Mouse (Mus musculus): ENCODE results near the gene Gpsm1. TPM values are rescaled to one million over a fixed set of nuclear protein-coding genes. Genes with fewer than 3 reads are reported as not detected.

Gpsm1 gene
- polyA plus RNA-seq, 3 experiments from 2014 or later: 3.8 to 5.0 (median 5.0) TPM

- no peak for ATAC-seq
These were observed 1.9 kb upstream of the Gpsm1 start for GRCm38 (mm10) chr2:26313394-26313793.

DNA sequence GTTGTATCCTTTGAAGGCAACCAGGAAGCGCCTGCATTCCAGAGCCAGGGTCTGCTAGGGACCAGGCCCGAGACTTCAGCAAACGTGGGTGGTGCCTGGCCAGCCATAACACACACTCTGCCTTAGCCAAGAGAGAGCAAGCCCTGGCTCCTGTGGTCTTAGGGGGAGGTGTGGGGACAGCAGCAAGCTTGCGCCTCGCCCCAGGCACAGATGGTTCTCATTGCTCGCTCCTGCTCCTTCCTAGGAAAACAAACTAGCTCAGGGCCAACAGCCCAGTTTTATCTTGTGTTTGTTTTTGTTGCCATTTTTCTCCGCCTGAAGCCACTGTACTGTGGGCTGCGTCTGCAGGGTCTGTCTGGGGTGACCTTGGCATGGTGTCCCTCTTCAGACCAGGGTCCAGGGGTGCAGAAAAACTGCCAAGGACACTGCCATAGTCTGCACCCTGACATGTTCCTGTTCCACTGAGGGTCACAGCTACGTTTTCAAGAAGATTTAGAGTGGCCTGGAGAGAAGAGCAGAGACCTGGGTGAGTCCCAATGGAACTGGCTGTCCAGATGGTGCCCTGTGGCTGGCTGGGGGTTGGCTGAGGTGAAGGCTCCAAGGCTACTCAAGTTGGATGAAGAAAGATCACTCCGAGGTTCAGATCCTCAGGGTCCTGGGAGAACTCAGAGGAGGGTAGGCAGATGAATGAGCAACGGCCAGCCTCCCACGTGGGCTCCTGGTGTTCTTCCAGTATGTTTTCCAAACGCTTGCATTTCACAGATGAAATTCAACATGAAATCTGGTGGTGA lies 839 bp upstream of the Gpsm1 start:
- no peak for ATAC-seq

GRCm38 (mm10) chr2:26315925-26316311 lies 603 bp downstream of the Gpsm1 start:
- peak; percentile 17 for ATAC-seq

DNA sequence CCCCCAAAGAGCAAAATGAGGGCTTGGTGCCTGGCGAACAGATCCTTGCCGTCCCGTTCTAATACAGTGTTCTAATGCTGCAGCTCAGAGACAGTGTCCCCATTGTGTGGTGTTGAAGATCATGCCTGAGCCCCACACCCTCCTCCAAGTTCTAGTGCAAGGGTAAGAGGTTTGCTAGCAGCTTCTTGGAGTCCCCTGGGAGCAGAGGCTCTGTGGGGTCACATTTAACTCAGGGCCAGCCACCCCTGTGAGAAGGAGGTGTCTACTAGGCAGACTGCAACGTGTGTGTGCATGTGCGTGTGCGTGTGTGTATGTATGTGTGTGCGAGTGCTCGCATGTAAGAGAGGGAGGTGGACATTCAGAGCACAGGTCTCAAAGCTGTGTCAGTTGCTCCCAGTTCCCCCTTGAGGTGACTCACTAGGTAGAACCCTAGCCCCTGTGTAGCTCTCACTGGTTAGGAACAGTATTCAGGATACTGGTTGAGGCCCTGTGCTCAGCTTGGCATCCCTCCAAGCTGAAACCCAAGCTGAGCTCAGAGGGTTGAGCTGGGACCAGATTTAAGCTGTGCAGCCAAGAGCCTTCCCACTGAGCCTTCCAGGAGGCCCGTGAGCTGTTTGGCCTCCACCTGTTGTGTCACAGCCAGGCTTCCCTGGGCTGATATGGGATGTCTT lies 1.4 kb downstream of the Gpsm1 start:
- ATAC-seq: no peak

- ATAC-seq: no peak
These were observed 2.1 kb downstream of the Gpsm1 start for GRCm38 (mm10) chr2:26317371-26317770.

DNA sequence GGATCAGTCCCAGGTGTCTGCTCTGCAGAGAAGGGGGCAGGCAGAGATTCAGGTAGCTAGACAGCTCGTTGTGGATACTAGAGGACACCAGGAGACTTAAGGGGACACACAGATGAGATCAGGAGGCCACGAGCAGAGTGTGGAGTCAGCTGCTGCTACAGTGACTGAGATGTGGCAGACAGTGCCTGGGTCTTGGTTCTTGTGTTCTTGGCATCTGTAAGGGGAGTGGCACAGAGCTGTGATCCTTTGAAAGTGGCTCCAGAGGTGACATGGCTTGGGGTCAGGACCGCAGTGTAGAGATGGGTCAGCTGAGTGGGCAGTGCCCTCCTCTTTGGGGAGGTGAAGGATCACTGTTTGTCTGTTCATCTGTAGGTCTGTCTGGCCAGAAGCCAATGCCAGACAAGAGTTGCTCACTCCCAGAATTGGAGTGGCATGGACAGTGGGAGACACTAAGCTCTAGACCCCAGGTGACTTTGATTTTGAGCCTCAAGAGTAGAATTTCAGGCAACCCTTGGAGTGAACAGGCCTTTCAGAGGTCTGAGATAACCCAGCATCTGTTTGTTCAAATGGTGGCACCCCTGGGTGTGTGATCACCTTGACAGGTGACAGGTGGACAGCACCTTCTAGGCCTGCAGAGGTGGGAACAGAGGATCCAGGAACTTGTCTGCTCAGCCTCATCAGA lies 2.8 kb downstream of the Gpsm1 start:
- ATAC-seq: no peak

DNA sequence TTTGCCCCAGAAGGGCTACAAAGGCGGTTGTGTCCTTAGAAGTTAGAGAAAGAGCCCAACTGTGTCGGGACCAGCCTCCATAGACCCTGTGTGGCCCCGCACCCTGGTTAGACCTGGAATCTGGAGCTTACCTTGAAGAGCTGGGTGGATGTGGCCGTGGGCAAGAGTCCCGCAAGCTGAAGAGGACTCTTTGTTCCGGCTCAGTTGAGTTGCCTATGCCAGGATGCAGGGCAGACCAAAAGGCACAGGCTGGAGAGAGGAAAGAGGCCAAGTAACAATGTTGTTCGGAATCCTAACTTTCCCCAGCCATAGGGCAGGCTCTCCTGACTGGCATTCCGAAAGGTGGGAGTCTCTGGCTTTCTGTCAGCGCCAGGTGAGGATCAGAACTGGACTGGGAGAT lies 3.8 kb downstream of the Gpsm1 start:
- ATAC-seq: no peak

DNA sequence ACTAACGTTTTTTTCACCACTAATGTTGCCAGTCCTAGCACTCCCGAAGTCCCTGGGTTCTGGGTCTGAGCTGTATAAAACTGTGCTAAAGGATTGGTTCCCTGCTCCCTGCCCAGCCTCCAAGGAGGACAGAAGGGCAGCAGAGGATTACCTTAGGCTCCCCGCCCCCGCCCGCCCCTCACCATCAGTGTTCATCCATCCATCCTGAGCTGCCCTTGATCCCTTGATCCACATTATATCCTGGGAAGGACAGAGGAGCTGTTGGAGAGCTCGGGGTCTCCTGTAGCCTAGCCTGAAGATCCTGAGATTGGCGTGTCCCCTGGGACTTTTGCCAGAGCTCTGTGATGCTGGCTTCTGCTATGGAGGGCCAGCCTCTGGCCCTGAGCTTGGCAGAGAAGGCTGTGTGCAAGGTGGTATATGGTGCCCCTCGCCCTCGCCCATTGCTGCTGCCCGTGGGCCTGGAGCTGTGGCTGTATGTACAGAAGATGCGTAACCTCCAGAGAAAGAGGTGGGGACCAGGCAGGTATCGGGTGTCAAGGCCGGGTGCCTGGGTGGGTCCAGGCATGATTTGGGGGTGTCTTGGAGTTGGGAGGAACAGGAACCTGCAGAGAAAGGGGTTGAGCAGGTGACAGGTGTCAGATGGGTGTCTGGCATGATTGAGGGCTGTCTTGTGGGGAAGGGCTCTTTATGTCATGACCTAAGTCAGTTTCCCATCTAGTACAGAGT lies 4.4 kb downstream of the Gpsm1 start:
- ATAC-seq: no peak

GRCm38 (mm10) chr2:26320245-26321185 lies 5.2 kb downstream of the Gpsm1 start:
- ATAC-seq: no peak

DNA sequence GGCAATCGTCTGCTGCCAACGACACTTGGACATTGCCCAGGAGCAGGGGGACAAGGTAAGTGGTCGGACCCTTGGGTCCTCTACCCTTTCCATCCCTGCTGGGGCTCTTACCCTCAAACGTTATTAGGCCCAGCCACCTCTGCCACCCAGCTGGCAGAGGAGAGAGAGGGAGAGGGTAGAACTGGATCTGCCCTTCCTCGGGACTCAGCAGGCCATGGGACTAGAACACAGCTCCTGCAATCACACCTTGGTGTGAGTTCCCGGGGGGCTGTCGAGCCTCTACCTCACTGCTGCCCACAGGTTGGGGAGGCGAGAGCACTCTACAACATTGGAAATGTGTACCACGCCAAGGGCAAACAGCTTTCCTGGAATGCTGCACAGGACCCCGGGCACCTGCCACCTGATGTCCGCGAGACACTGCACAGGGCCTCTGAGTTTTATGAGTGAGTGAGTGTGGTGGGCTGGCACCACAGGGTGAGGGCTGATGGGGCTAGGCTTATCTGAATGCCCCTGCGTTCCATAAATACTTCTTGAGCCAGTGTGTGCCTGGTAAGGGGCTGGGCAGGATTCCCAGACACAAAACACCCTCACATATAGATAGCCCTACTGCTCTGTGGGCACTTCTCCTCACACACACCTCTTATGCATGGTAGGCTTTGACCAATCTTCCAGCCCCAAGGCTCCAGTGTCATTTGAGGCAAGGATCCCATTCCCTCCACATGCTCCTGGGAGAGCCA lies 8.4 kb downstream of the Gpsm1 start:
- no peak for ATAC-seq

DNA sequence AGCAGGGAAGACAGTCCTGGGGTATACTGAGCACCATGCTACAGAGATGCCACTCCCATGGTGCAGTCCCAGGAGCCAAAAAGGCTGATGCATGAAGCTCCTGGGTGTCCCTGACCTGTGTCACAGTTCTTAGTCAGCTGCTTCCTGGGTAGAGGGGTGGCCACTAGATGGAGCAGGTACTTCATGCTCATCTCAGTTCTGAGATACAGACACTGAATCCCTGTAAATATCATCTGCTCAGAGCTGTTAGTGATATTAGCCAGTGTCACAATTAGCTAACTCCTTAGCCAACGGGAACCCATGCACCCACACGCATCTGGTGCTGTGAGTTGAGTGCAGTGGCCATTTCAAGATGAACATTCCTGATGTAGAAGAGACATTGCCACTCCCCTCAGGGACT lies 9.6 kb downstream of the Gpsm1 start:
- ATAC-seq: no peak

DNA sequence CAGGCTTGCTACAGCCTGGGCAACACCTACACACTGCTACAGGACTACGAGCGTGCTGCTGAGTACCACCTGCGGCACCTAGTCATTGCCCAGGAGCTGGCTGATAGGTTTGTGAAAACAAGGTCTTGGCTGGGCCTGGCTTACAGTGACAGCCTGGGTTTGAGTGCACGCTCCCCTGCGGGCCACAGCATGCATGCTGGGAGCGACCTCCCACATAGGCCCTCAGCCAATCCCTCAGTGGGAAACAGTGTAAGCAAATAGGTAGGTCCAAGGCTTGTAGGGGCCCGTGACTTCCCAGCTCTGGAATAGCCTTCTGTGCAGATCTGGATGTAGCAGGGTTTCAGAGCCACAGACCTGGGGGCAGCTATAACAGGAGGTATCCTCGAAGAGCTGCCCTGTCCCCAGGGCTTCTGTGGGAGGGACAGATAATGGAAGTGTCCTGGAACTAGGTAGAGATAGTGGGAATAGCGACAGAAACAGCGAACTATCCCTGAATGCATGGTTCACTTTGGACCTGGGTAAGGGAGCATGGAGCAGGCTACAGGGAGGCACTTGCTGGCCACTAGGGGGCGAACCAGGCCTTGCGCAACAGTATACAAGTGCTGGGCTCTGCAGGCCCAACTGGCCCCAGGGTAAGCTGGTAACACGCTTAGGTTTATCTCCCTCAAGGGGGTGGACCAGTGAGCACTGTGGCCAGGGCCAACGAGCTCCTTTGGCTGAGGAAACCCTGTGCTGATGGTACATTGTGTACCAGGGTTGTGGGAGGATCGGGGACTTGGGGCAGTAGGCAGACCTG lies 10.3 kb downstream of the Gpsm1 start:
- ATAC-seq: peak; percentile 71

GRCm38 (mm10) chr2:26327852-26328251 lies 12.5 kb downstream of the Gpsm1 start:
- ATAC-seq: peak; percentile 71

DNA sequence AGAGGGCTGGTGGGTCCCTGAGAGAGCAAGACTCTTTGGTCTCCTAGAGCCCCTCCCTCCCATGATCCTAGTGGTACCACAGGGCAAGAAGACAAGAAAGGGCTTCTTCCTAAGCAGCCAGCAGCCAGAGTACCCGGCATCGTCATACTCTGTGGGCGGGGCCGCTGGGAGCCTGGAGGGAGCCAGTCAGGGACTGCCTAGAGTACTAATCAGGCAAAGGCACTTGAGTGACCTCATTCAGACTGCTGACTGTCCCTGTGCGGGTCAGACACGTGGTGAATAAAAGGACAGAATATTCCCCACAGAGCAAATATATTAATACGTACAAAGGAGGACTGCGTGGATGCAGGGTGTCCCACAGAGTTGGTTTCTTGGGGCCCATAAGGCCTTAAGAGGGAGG lies 14.1 kb downstream of the Gpsm1 start:
- no peak for ATAC-seq

DNA sequence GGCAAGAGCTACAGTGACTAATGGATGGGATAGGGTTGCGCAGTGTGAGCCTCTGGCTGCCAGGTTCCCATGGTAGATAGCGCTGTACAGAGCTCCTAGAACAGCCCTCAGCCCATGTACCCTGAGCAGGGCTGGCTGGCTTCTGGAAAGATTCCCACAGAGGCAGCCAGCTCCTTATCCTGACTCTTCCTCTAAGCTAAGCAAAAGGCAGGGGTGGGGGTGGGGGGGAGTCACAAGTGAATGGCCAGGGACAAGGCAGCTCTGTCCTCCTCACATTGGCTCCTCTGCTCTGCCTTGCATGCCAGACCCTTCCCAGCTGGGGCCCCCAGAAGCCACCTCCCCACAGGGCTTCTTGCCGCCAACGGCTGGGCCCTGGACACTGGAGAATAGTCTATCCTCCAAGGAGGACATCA lies 14.7 kb downstream of the Gpsm1 start:
- ATAC-seq: no peak

DNA sequence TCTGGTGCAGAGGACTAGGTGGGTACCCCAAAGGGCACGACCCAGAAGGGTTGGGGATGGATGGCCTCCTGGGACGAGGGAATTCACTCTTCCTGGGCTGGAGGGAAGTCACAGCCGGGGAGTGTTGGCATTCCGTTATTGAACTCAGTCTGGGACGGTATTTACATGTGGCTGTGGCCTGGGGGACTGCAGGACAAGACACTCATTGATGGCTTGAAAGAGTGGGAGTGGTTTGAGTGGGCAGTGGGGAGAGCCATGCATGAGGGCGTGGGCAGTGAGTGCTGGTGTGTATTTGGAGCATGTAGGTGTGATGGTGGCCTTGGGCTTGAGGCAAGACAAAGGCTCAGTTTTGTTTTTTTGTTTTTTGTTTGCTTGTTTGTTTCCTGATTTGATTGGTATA lies 15.4 kb downstream of the Gpsm1 start:
- ATAC-seq: no peak

DNA sequence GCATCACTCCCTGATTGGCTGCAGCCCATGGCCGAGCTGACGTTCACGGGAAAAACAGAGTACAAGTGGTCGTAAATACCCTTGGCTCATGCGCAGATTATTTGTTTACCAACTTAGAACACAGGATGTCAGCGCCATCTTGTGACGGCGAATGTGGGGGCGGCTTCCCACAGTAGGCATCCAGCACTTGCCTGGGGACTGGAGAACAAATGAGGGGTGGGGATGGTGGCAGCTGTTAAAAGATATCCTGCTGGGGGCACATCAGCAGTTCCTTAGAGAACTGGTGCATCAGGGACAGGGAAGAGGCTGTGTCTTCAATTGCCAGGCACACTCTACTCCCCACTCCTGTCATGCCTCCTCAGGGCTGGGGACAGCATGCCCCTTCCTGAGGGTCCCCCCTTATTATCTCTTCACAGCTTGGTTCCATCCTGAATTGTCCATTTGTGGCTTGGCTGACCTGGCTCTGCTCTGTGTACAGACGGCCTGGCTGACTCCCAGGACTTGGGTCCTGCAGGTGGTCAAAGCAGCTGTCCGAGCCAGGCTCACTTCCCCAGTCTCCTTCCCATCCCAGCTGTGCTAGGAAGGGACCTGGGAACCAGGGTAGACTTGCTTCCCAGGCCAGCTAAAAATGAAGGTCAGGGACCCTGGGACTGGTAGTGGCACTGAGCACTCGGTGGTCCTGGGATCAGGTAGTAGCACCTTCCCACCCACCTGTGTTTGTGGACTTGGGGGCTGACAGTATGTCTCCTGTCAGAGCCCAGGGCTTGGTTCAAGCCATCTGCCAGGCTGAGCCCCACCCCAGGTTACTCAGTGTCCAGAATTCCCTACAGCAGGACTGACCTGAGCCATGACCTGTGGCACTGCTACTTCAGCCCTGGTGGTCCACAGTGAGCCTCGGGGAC lies 23.2 kb downstream of the Gpsm1 start:
- ATAC-seq: peak; percentile 54

DNA sequence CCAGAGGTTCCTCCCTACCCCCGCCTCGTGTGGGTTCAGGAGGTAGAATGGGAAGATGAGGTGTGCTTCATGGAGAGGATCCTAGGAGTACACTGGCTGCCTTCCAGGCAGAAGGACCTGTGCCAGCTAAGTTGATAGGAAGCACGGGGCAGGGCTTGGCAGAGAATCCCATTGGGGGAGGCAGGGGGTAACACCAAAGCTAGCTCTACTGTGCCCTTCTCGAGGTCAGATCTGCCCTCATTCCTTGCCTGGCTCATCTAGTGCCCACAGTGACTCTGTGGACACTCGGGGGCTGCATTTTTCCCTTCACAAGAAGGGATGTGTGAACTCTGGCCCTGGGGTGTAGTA lies 23.9 kb downstream of the Gpsm1 start:
- no peak for ATAC-seq

DNA sequence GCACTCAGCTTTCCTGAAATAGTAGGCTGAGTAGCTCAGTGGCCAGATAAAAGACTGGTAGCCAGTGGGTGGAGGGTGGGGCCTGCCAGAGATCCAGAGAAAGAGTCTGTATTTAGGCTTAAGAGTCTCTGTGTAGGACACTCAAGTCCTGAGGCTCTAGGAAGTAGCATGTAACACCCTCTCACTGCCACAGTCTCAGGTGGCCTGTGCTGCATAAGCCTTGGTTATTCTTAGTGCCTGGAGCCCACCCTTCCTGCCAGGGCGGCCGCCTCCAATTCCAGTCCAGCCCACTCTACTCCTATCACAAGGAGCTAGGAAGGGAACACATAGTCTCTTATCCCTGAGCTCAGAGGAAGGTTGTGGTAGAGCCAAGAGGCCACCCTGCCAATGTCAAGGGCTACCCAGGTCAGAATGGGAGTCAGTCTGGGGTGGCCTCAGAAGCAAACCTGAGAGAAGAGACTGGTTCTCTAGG lies 26.2 kb downstream of the Gpsm1 start:
- no peak for ATAC-seq

All from inflammation-experienced regulatory T-cells, adult 6 months (primary cell).